Mouse (Mus musculus): ENCODE data around the gene Gp9. TPM values are rescaled to one million over a fixed set of nuclear protein-coding genes. Genes with fewer than 3 reads are reported as not detected.

Gp9 gene
- polyA plus RNA-seq, 1 experiment = 59.4 TPM

GRCm38 (mm10) chr6:87810713-87811669 is 33.1 kb downstream of the Gp9 start:
- WGBS = under 1% methylated on average over 77 of the region's 77 CpGs
- H3K4me1 ChIP-seq (ENCODE audit: control insufficient read depth, insufficient read depth, low read length) = peaks cover 8% of the 10 kb centered on the region; the same call in 1 of the 2 replicates
- H3K4me3 ChIP-seq (replicated peaks; ENCODE audit: control insufficient read depth, low read depth, low read length) = peak overlapping the region; percentile 91
- H3K27ac ChIP-seq (ENCODE audit: control insufficient read depth, insufficient read depth, low read depth, low read length, poor library complexity) = peak overlapping the region; percentile 97
- TF ChIP-seq CTCF (IDR thresholded peaks at IDR 0.05; ENCODE audit: control insufficient read depth, insufficient read depth, low read length) = no peak
- TF ChIP-seq POLR2A (IDR thresholded peaks at IDR 0.05; ENCODE audit: borderline replicate concordance, control insufficient read depth, low read depth, low read length) = peak; percentile 56; the same call in 1 of the 2 replicates

GRCm38 (mm10) chr6:87811675-87812338 is 33.9 kb downstream of the Gp9 start, which contains the start of gene Rab43:
Gene Rab43 (minus strand): TSS chr6:87812164.
- Histone ChIP-seq H3K4me1 (ENCODE audit: control insufficient read depth, insufficient read depth, low read length) (peaks cover 8% of the 10 kb centered on the region; the same call in 1 of the 2 replicates), H3K4me3 (replicated peaks; ENCODE audit: control insufficient read depth, low read depth, low read length) (peak within 1 kb of the TSS; percentile 91), H3K27ac (ENCODE audit: control insufficient read depth, insufficient read depth, low read depth, low read length, poor library complexity) (peak within 1 kb of the TSS; percentile 97)
- TF ChIP-seq POLR2A (IDR thresholded peaks at IDR 0.05; ENCODE audit: borderline replicate concordance, control insufficient read depth, low read depth, low read length) (peak; percentile 98), CTCF (IDR thresholded peaks at IDR 0.05; ENCODE audit: control insufficient read depth, insufficient read depth, low read length) (no peak; the same call in 1 of the 2 replicates)
- WGBS = under 1% methylated on average over 53 of the region's 56 CpGs

GRCm38 (mm10) chr6:87812656-87813055 is 34.8 kb downstream of the Gp9 start:
- TF ChIP-seq CTCF (IDR thresholded peaks at IDR 0.05; ENCODE audit: control insufficient read depth, insufficient read depth, low read length) (no peak), POLR2A (IDR thresholded peaks at IDR 0.05; ENCODE audit: borderline replicate concordance, control insufficient read depth, low read depth, low read length) (no peak)
- WGBS = 79% methylated on average over 1 of the region's 1 CpGs
- Histone ChIP-seq H3K4me1 (ENCODE audit: control insufficient read depth, insufficient read depth, low read length) (peaks cover 7% of the 10 kb centered on the region; the same call in 1 of the 2 replicates), H3K27ac (ENCODE audit: control insufficient read depth, insufficient read depth, low read depth, low read length, poor library complexity) (no peak overlapping the region), H3K4me3 (replicated peaks; ENCODE audit: control insufficient read depth, low read depth, low read length) (no peak overlapping the region)

GRCm38 (mm10) chr6:87814486-87814885 is 36.6 kb downstream of the Gp9 start:
- no peak overlapping the region for H3K4me3 ChIP-seq (replicated peaks; ENCODE audit: control insufficient read depth, low read depth, low read length)
- H3K4me1 ChIP-seq (ENCODE audit: control insufficient read depth, insufficient read depth, low read length) = peaks cover 4% of the 10 kb centered on the region; the same call in 1 of the 2 replicates
- TF ChIP-seq POLR2A (IDR thresholded peaks at IDR 0.05; ENCODE audit: borderline replicate concordance, control insufficient read depth, low read depth, low read length) (no peak), CTCF (IDR thresholded peaks at IDR 0.05; ENCODE audit: control insufficient read depth, insufficient read depth, low read length) (no peak)
- WGBS = 95% methylated on average over 5 of the region's 5 CpGs
- H3K27ac ChIP-seq (ENCODE audit: control insufficient read depth, insufficient read depth, low read depth, low read length, poor library complexity) = no peak overlapping the region

- TF ChIP-seq POLR2A (IDR thresholded peaks at IDR 0.05; ENCODE audit: borderline replicate concordance, control insufficient read depth, low read depth, low read length) = no peak
- TF ChIP-seq CTCF (IDR thresholded peaks at IDR 0.05; ENCODE audit: control insufficient read depth, insufficient read depth, low read length) = no peak
- 95% methylated on average over 2 of the region's 2 CpGs for WGBS
- Histone ChIP-seq H3K4me3 (replicated peaks; ENCODE audit: control insufficient read depth, low read depth, low read length) (no peak overlapping the region), H3K27ac (ENCODE audit: control insufficient read depth, insufficient read depth, low read depth, low read length, poor library complexity) (no peak overlapping the region), H3K4me1 (ENCODE audit: control insufficient read depth, insufficient read depth, low read length) (no peaks in the 10 kb centered on the region)
Measured at GRCm38 (mm10) chr6:87820366-87820765, 42.5 kb downstream of the Gp9 start.

Other genes starting within 250 kb of the Gp9 start
- 9.9 and 24.4 TPM in 2 replicates for gene Arhgap25, start 244.8 kb upstream of the Gp9 start, polyA plus RNA-seq (2011; ENCODE audit: insufficient read depth, insufficient read length, low replicate concordance, missing spikeins)
- gene Prokr1, start 187.3 kb upstream of the Gp9 start, polyA plus RNA-seq (2011; ENCODE audit: insufficient read depth, insufficient read length, low replicate concordance, missing spikeins) = 1.6 and 2.0 TPM in 2 replicates
- 13.0 and 16.8 TPM in 2 replicates for gene Aplf, start 105.9 kb upstream of the Gp9 start, polyA plus RNA-seq (2011; ENCODE audit: insufficient read depth, insufficient read length, low replicate concordance, missing spikeins)
- gene Efcc1, start 47.2 kb upstream of the Gp9 start, polyA plus RNA-seq (2011; ENCODE audit: insufficient read depth, insufficient read length, low replicate concordance, missing spikeins) = 0.55 TPM in 1 of 2 replicates, not detected in the other
- gene Rab43, start 34.1 kb downstream of the Gp9 start, polyA plus RNA-seq (2011; ENCODE audit: insufficient read depth, insufficient read length, low replicate concordance, missing spikeins) = 31.2 and 44.9 TPM in 2 replicates
- 7.3 and 18.0 TPM in 2 replicates for gene Gm45140, start 57.7 kb downstream of the Gp9 start, polyA plus RNA-seq (2011; ENCODE audit: insufficient read depth, insufficient read length, low replicate concordance, missing spikeins)
- 21.9 and 34.4 TPM in 2 replicates for gene Isy1, start 60.7 kb downstream of the Gp9 start, polyA plus RNA-seq (2011; ENCODE audit: insufficient read depth, insufficient read length, low replicate concordance, missing spikeins)
- 180 and 237 TPM in 2 replicates for gene Cnbp, start 73.0 kb downstream of the Gp9 start, polyA plus RNA-seq (2011; ENCODE audit: insufficient read depth, insufficient read length, low replicate concordance, missing spikeins)
- 33.9 and 63.6 TPM in 2 replicates for gene Copg1, start 109.7 kb downstream of the Gp9 start, polyA plus RNA-seq (2011; ENCODE audit: insufficient read depth, insufficient read length, low replicate concordance, missing spikeins)
- gene Hmces, start 135.9 kb downstream of the Gp9 start, polyA plus RNA-seq (2011; ENCODE audit: insufficient read depth, insufficient read length, low replicate concordance, missing spikeins) = 29.8 and 48.8 TPM in 2 replicates
- gene H1fx, start 203.6 kb downstream of the Gp9 start, polyA plus RNA-seq (2011; ENCODE audit: insufficient read depth, insufficient read length, low replicate concordance, missing spikeins) = 4.6 and 4.8 TPM in 2 replicates